Mouse (Mus musculus) kidney, postnatal 0 days (tissue): Measurements from ENCODE around the gene Ino80. TPM values are rescaled to one million over a fixed set of nuclear protein-coding genes. Genes with fewer than 3 reads are reported as not detected.
A peak's percentile ranks its signal among the peaks of the same experiment; 100 is the strongest.

ENCODE experiments used
- ATAC-seq: fragments of 200-750 bp; cut with Nextera tagmentation; replicated peaks from 2 replicates; pipeline ENCODE4 v1.8.0; 2017; ENCODE audit warnings: low read depth, moderate number of reproducible peaks, moderate TSS enrichment, moderate library complexity; ENCODE audit not compliant: low FRiP score
- DNase-seq: peaks from one replicate; pipeline ENCODE4 v3.0.0-alpha.2; 2016; ENCODE audit warnings: low spot score
- H3K27ac ChIP-seq: fragments of 300-500 bp; sonication (generic); 2 replicates; pipeline ENCODE4 v1.5.1; 2014; ENCODE audit warnings: mild to moderate bottlenecking
- H3K27me3 ChIP-seq: fragments of 300-500 bp; sonication (generic); 2 replicates; pipeline ENCODE4 v1.6.1; 2014; ENCODE audit warnings: low read length, mixed read lengths; ENCODE audit not compliant: insufficient read depth
- H3K36me3 ChIP-seq: fragments of 300-500 bp; sonication (generic); 2 replicates; pipeline ENCODE4 v1.6.1; 2014; ENCODE audit warnings: low read length, mixed read lengths; ENCODE audit not compliant: insufficient read depth
- H3K4me1 ChIP-seq: fragments of 300-500 bp; sonication (generic); replicated peaks from 2 replicates; pipeline ENCODE4 v1.6.1; 2014; ENCODE audit warnings: antibody characterized with exemption, low read length, mixed read lengths; ENCODE audit not compliant: insufficient read depth
- H3K4me2 ChIP-seq: fragments of 300-500 bp; sonication (generic); 2 replicates; pipeline ENCODE4 v1.6.1; 2014; ENCODE audit warnings: mild to moderate bottlenecking, low read length, moderate library complexity, mixed read lengths
- H3K4me3 ChIP-seq: fragments of 300-500 bp; sonication (generic); replicated peaks from 2 replicates; pipeline ENCODE4 v1.5.1; 2014; ENCODE audit warnings: low read depth, low read length
- H3K9ac ChIP-seq: fragments of 300-500 bp; sonication (generic); 2 replicates; pipeline ENCODE4 v1.6.1; 2014; ENCODE audit warnings: low read depth, low read length
- H3K9me3 ChIP-seq: fragments of 300-500 bp; sonication (generic); replicated peaks from 2 replicates; pipeline ENCODE4 v1.6.1; 2016; ENCODE audit warnings: low read length, inconsistent platforms, mixed read lengths
- CTCF ChIP-seq: IDR thresholded peaks from 2 replicates; pipeline ENCODE4 v1.5.1; 2016; ENCODE audit warnings: antibody characterized with exemption, low read depth, mild to moderate bottlenecking, moderate library complexity
- WGBS: fragments of 180-500 bp; shearing (Covaris S2); extraction: QIAGEN DNeasy Blood & Tissue Kit; methylation state at CpG from one replicate; pipeline ENCODE4 v1.1.7; 2014; 5-methylcytosine and 5-hydroxymethylcytosine counted together
- polyA plus RNA-seq: library from polyadenylated mRNA; unstranded; fragments of >200 nt; fragmentation: Nextera tagmentation; extraction: Ambion mirVana; gene quantifications from 2 replicates; pipeline ENCODE4 v1.2.1, GENCODE M21; 2015

Ino80 gene
- polyA plus RNA-seq, 1 experiment from 2014 or later = 3.5 TPM

DNA sequence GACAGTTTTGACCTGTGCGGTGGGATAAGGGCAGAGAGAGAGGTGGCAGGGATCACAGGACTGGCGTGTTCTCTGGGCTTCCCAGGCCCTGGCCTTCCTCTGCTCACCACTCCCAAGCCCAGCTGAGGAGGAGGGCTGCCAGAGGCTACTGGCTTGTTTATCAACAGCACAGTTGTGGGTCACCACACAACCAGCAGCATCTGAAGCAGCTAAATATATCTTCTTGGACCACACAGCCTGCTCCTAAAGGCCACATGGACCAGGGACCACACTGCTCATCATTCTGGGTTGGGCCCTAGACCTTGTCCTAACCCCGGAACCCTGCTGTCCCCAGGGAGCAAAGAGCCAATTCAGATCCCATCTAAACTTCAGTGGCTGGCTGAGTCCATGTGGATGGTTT is 112.5 kb downstream of the Ino80 start:
- ATAC-seq (no peak), DNase-seq (no peak)
- H3K9me3 ChIP-seq = no peaks in the 10 kb centered on the region
- H3K4me2 ChIP-seq = no peak overlapping the region
- no peak overlapping the region for H3K9ac ChIP-seq
- no peak overlapping the region for H3K4me3 ChIP-seq
- TF ChIP-seq CTCF = no peak
- no peaks in the 10 kb centered on the region for H3K4me1 ChIP-seq
- no peak overlapping the region for H3K27ac ChIP-seq
- H3K36me3 ChIP-seq = no peaks in the 10 kb centered on the region; the same call in 1 of the 2 replicates
- no peaks in the 10 kb centered on the region for H3K27me3 ChIP-seq
- WGBS = 80% methylated on average over 3 of the region's 3 CpGs

DNA sequence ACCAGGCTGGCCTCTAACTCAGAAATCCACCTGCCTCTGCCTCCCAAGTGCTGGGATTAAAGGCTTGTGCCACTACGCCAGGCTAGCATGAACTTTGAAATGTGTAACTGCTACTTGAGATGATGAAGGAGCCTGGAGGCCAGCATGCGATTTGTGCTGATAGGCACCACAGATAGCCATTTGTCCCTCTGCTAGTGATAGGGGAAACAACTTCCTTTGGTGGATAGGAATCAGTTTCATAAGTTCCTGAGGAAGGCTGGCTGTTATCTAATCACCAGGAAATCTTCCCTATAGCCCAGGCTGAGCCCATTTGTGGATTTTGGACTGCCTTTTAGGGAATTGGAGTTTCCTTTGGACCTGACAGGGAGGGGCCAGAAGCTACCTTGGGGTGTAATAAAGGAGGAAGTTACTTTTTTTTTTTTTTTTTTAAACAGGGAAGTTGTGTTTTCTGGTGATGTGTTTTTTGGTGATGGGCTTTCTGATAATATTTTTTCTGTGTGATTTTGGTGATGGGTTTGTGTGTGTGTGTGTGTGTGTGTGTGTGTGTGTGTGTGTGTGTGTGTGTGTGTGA is 117.7 kb downstream of the Ino80 start:
- no peaks in the 10 kb centered on the region for H3K27me3 ChIP-seq
- no peak for ATAC-seq
- no peaks in the 10 kb centered on the region for H3K36me3 ChIP-seq
- H3K4me1 ChIP-seq = no peaks in the 10 kb centered on the region
- no peaks in the 10 kb centered on the region for H3K9me3 ChIP-seq
- DNase-seq = no peak
- TF ChIP-seq CTCF = no peak
- no peak overlapping the region for H3K4me3 ChIP-seq
- H3K27ac ChIP-seq = no peak overlapping the region
- H3K4me2 ChIP-seq = no peak overlapping the region
- no peak overlapping the region for H3K9ac ChIP-seq
- 80% methylated on average over 2 of the region's 2 CpGs for WGBS

DNA sequence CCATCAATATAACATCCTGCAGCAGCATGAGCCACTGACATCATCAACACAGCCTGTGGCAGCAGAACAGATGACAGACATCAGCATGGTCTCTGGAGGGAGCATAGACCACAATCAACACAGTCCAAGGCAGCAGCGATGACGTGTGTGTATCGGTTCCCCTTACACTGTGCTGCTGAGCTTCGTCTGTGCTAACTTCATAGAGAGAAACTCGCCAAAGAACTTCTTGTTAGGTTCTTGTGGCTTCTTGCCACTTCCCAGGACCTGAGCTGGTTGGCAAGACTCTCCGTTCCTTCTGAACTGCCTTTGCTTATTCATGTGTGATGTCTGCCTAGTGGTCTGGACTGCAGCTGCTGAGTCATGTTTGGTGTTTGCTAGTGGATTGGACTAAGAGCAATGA is 119.2 kb downstream of the Ino80 start:
- Histone ChIP-seq H3K9me3 (no peaks in the 10 kb centered on the region), H3K4me2 (no peak overlapping the region), H3K9ac (no peak overlapping the region), H3K4me3 (no peak overlapping the region), H3K27me3 (no peaks in the 10 kb centered on the region), H3K36me3 (no peaks in the 10 kb centered on the region), H3K27ac (no peak overlapping the region), H3K4me1 (no peaks in the 10 kb centered on the region)
- ATAC-seq = no peak
- no peak for TF ChIP-seq CTCF
- 77% methylated on average over 6 of the region's 6 CpGs for WGBS
- no peak for DNase-seq

DNA sequence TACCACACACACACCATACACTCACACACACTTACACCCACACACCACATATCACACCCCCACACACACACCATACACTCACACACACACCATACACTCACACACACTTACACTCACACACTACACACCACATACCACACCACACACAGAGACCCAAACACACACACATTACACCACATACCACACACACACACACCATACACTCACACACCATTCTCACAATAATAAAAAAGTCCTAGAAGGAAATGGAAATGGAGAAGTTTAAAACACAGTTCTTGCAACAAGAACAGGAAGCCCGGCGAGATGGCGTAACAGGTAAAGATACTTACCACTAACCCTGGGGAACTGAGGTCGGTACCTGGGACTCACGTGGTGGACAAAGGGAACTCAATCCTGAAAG is 120.7 kb downstream of the Ino80 start:
- Histone ChIP-seq H3K4me2 (no peak overlapping the region), H3K4me3 (no peak overlapping the region), H3K27ac (no peak overlapping the region), H3K4me1 (no peaks in the 10 kb centered on the region), H3K9ac (no peak overlapping the region), H3K9me3 (no peaks in the 10 kb centered on the region), H3K36me3 (no peaks in the 10 kb centered on the region), H3K27me3 (no peaks in the 10 kb centered on the region)
- ATAC-seq (no peak), DNase-seq (no peak)
- WGBS = 89% methylated on average over 5 of the region's 5 CpGs
- no peak for TF ChIP-seq CTCF

DNA sequence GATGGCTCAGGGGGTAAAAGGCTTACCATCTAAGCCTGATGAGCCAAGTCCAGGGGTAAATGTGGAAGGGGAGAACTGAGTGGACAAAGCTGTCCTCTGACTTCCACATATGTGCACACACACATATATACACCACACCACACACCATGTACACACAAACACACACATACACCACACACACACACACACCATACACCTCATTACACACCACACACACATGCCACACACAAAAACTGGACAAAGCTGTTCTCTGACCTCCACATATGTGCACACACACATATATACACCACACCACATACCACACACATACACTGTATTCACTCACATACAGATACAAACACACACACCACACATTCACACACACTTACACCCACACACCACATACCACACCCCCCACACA is 121.2 kb downstream of the Ino80 start:
- H3K27me3 ChIP-seq = no peaks in the 10 kb centered on the region
- no peak overlapping the region for H3K27ac ChIP-seq
- ATAC-seq = no peak
- no peak overlapping the region for H3K4me3 ChIP-seq
- no peak overlapping the region for H3K9ac ChIP-seq
- H3K36me3 ChIP-seq = no peaks in the 10 kb centered on the region
- no peaks in the 10 kb centered on the region for H3K4me1 ChIP-seq
- no peak overlapping the region for H3K4me2 ChIP-seq
- no peak for TF ChIP-seq CTCF
- DNase-seq = no peak
- no peaks in the 10 kb centered on the region for H3K9me3 ChIP-seq

DNA sequence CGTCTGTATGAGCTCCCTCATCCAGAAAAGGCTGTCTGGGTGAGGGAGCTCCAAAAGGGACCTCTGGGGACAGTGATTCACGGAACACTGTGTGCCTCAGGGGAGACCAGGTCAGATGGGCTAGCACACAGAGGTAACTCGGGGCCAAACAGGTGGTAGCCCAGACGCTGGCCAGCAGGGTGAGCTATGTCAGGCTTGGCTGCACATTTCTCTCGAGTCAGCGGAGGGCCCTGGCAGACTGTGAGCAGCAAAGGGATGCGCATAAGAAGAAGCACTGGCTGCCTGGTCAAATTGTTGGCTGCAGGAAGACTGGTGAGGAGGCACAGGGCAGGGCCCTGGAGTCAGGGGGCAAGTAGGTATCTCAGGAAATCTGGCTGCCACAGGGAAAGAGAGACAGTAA is 121.8 kb downstream of the Ino80 start:
- no peak overlapping the region for H3K27ac ChIP-seq
- no peaks in the 10 kb centered on the region for H3K27me3 ChIP-seq
- no peaks in the 10 kb centered on the region for H3K36me3 ChIP-seq
- TF ChIP-seq CTCF = 0 out of 2 replicates have a peak, but pooled peaks have one; percentile 20
- H3K9ac ChIP-seq = no peak overlapping the region
- no peak overlapping the region for H3K4me2 ChIP-seq
- ATAC-seq = no peak
- H3K4me3 ChIP-seq = no peak overlapping the region
- 19% methylated on average over 7 of the region's 7 CpGs for WGBS
- no peak for DNase-seq
- no peaks in the 10 kb centered on the region for H3K9me3 ChIP-seq
- H3K4me1 ChIP-seq = peaks cover 1% of the 10 kb centered on the region; the same call in 1 of the 2 replicates

DNA sequence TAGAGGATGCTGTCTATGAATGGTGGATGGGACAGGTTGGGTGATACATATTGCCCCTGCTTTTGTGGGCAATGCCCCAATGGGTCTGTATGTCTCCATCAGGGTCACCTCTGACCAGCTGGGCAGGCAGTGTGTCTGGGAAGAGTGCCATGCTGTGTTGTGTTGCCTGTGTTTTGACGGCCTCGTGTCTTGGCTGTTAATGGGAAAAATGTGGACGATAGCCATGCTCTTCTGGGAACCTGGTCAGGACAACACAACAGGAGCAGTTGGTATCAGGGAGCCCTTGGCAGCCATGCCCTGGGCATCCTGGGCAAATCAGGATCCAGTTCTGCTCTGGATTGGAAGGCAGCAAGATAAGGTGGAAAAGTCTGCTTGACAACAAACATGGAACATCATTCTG is 122.4 kb downstream of the Ino80 start:
- no peak for ATAC-seq

More for the DNA sequence above, 122.4 kb downstream of the Ino80 start:
- 92% methylated on average over 3 of the region's 3 CpGs for WGBS
- no peaks in the 10 kb centered on the region for H3K27me3 ChIP-seq
- H3K4me2 ChIP-seq = no peak overlapping the region
- H3K27ac ChIP-seq = no peak overlapping the region
- no peak for DNase-seq
- H3K4me3 ChIP-seq = no peak overlapping the region
- no peak overlapping the region for H3K9ac ChIP-seq
- no peaks in the 10 kb centered on the region for H3K36me3 ChIP-seq
- no peak for TF ChIP-seq CTCF
- H3K4me1 ChIP-seq = peaks cover 5% of the 10 kb centered on the region; the same call in 1 of the 2 replicates
- H3K9me3 ChIP-seq = no peaks in the 10 kb centered on the region
